Mouse (Mus musculus): ENCODE measurements at regions not wholly inside any gene's neighbourhood (a gene's known extent, or its start where the extent isn't known, plus 50 kb on each side); places are given as distances from the start of the nearest gene placed in this dataset.
"Not testable (repeated sequence)": the region's sequence is repeated elsewhere in the genome, so short reads cannot be mapped to it uniquely, and the experiment has no call there.

GRCm38 (mm10) chr13:5690680-5691079, 170.6 kb upstream of the Klf6 start:
- TF ChIP-seq CTCF, POLR2A (IDR thresholded peaks at IDR 0.05; ENCODE audit: extremely low read depth, insufficient read depth, low read length): not testable (repeated sequence)
